Mouse (Mus musculus) hindbrain, embryonic 14.5 days (tissue): ENCODE data around the gene Esf1. TPM values are rescaled to one million over a fixed set of nuclear protein-coding genes. Genes with fewer than 3 reads are reported as not detected.
A peak's percentile ranks its signal among the peaks of the same experiment; 100 is the strongest.
"Not testable (repeated sequence)": the region's sequence is repeated elsewhere in the genome, so short reads cannot be mapped to it uniquely, and the experiment has no call there.

ENCODE experiments used
- ATAC-seq: fragments of 200-750 bp; cut with Nextera tagmentation; 2 replicates; pipeline ENCODE4 v1.8.0; 2017; ENCODE audit warnings: moderate number of reproducible peaks, mild to moderate bottlenecking, moderate TSS enrichment, moderate library complexity; ENCODE audit not compliant: low FRiP score
- DNase-seq: peaks from one replicate; pipeline ENCODE4 v3.0.0-alpha.2; 2015; ENCODE audit warnings: low spot score
- H3K27ac ChIP-seq: fragments of 300-500 bp; sonication (generic); 2 replicates; pipeline ENCODE4 v1.5.1; 2014; ENCODE audit warnings: mild to moderate bottlenecking, moderate library complexity
- H3K27me3 ChIP-seq: fragments of 300-500 bp; sonication (generic); 2 replicates; pipeline ENCODE4 v1.6.1; 2014; ENCODE audit warnings: mild to moderate bottlenecking, low read length, mixed read lengths; ENCODE audit not compliant: control insufficient read depth, insufficient read depth
- H3K36me3 ChIP-seq: fragments of 300-500 bp; sonication (generic); replicated peaks from 2 replicates; pipeline ENCODE4 v1.6.1; 2014; ENCODE audit not compliant: control insufficient read depth, insufficient read depth
- H3K4me1 ChIP-seq: fragments of 300-500 bp; sonication (generic); replicated peaks from 2 replicates; pipeline ENCODE4 v1.6.1; 2014; ENCODE audit warnings: antibody characterized with exemption, low read length, mixed read lengths; ENCODE audit not compliant: control insufficient read depth, insufficient read depth
- H3K4me2 ChIP-seq: fragments of 300-500 bp; sonication (generic); replicated peaks from 2 replicates; pipeline ENCODE4 v1.6.1; 2014; ENCODE audit warnings: mild to moderate bottlenecking, moderate library complexity
- H3K4me3 ChIP-seq: fragments of 300-500 bp; sonication (generic); replicated peaks from 2 replicates; pipeline ENCODE4 v1.5.1; 2014; ENCODE audit warnings: mild to moderate bottlenecking, low read length
- H3K9ac ChIP-seq: fragments of 300-500 bp; sonication (generic); 2 replicates; pipeline ENCODE4 v1.6.1; 2014
- H3K9me3 ChIP-seq: fragments of 300-500 bp; sonication (generic); 2 replicates; pipeline ENCODE4 v1.6.1; 2016; ENCODE audit warnings: low read length; ENCODE audit not compliant: control insufficient read depth
- WGBS: fragments of 180-500 bp; shearing (Covaris S2); extraction: QIAGEN DNeasy Blood & Tissue Kit; methylation state at CpG from one replicate; pipeline ENCODE4 v1.1.7; 2014; 5-methylcytosine and 5-hydroxymethylcytosine counted together
- polyA plus RNA-seq: library from polyadenylated mRNA; unstranded; fragments of >200 nt; fragmentation: Nextera tagmentation; extraction: Ambion mirVana; gene quantifications from 2 replicates; pipeline ENCODE4 v1.2.1, GENCODE M21; 2014

The Esf1 gene
- polyA plus RNA-seq, 1 experiment from 2014 or later, result 16.0 TPM

GRCm38 (mm10) chr2:140169057-140169456 lies 1.3 kb downstream of the Esf1 start:
- Histone ChIP-seq H3K27me3 (no peaks in the 10 kb centered on the region), H3K4me2 (no peak overlapping the region; the same call in 1 of the 2 replicates), H3K4me1 (peaks cover 12% of the 10 kb centered on the region), H3K27ac (no peak overlapping the region), H3K9ac (no peak overlapping the region), H3K9me3 (no peaks in the 10 kb centered on the region), H3K4me3 (no peak overlapping the region), H3K36me3 (peaks cover 28% of the 10 kb centered on the region)
- DNase-seq, result no peak
- 94% methylated on average over 1 of the region's 1 CpGs for WGBS
- ATAC-seq, result no peak

GRCm38 (mm10) chr2:140163351-140163854 lies 7.0 kb downstream of the Esf1 start:
- Histone ChIP-seq H3K9me3 (no peaks in the 10 kb centered on the region), H3K4me2 (no peak overlapping the region), H3K4me1 (no peaks in the 10 kb centered on the region), H3K36me3 (peaks cover 48% of the 10 kb centered on the region), H3K27ac (no peak overlapping the region), H3K9ac (no peak overlapping the region), H3K27me3 (no peaks in the 10 kb centered on the region), H3K4me3 (no peak overlapping the region)
- no peak for ATAC-seq
- WGBS, result 91% methylated on average over 5 of the region's 5 CpGs
- DNase-seq, result no peak

GRCm38 (mm10) chr2:140159186-140159730 lies 11.1 kb downstream of the Esf1 start:
- Histone ChIP-seq H3K4me2 (no peak overlapping the region), H3K4me3 (no peak overlapping the region)
- WGBS, result 81% methylated on average over 3 of the region's 3 CpGs

DNA sequence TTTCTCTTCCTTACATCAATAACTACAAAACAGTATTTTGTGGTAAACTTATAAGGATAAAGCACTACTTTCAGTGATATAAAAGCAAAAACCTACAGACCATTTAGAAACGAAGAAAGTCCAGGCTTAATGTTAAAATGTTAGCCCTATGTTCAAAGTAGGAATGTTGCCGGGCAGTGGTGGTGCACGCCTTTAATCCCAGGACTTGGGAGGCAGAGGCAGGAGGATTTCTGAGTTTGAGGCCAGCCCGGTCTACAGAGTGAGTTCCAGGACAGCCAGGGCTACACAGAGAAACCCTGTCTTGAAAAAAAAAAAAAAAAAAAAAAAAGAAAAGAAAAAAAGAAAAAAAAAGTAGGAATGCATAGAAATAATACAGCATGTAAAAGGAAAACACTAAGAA lies 18.6 kb downstream of the Esf1 start, which contains the start of gene Gm17374:
TSS of gene Gm17374 (plus strand) at position 301 of the 400 bp plus-strand sequence.
- H3K27ac ChIP-seq, ATAC-seq, DNase-seq, H3K27me3 ChIP-seq, H3K4me2 ChIP-seq, H3K4me3 ChIP-seq, H3K4me1 ChIP-seq, H3K9me3 ChIP-seq, H3K9ac ChIP-seq: not testable (repeated sequence)
- H3K36me3 ChIP-seq, result peaks cover 62% of the 10 kb centered on the region
- WGBS, result 94% methylated on average over 4 of the region's 4 CpGs

More at GRCm38 (mm10) chr2:140159186-140159730, 11.1 kb downstream of the Esf1 start:
- no peaks in the 10 kb centered on the region for H3K27me3 ChIP-seq
- no peak overlapping the region for H3K9ac ChIP-seq
- H3K4me1 ChIP-seq, result no peaks in the 10 kb centered on the region
- no peaks in the 10 kb centered on the region for H3K9me3 ChIP-seq
- DNase-seq (peak; percentile 76), ATAC-seq (no peak)
- H3K36me3 ChIP-seq, result peaks cover 61% of the 10 kb centered on the region
- H3K27ac ChIP-seq, result no peak overlapping the region

GRCm38 (mm10) chr2:140125516-140125915 lies 44.8 kb downstream of the Esf1 start:
- H3K36me3 ChIP-seq, result peaks cover 62% of the 10 kb centered on the region
- no peak overlapping the region for H3K4me2 ChIP-seq
- no peak overlapping the region for H3K4me3 ChIP-seq
- DNase-seq (no peak), ATAC-seq (no peak)
- H3K9me3 ChIP-seq, result no peaks in the 10 kb centered on the region
- no peak overlapping the region for H3K27ac ChIP-seq
- 92% methylated on average over 2 of the region's 2 CpGs for whole genome bisulfite sequencing
- no peak overlapping the region for H3K9ac ChIP-seq
- H3K27me3 ChIP-seq, result no peaks in the 10 kb centered on the region
- H3K4me1 ChIP-seq, result no peaks in the 10 kb centered on the region

DNA sequence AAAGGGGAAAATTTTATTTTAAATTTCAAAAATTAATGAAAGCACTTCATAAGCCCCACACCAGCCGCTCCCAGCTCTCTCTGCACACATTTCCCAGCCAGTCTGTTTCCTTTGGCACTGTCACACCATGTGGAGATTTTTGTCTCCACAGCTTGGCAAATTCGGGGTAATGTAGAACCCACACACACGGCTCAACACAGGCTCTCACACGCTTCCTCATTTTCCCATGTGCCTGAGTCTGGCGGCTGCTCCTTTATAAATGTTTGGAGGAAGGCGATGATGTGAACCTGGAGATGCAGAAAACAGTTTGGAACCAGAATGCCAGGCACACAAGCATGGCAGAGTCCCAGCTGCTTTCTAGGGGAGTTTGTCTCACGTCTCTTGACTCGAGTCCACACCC lies 56.5 kb downstream of the Esf1 start:
- no peak for DNase-seq
- Histone ChIP-seq H3K36me3 (no peaks in the 10 kb centered on the region), H3K9ac (no peak overlapping the region), H3K4me3 (no peak overlapping the region), H3K9me3 (no peaks in the 10 kb centered on the region), H3K27me3 (no peaks in the 10 kb centered on the region), H3K4me2 (no peak overlapping the region), H3K4me1 (no peaks in the 10 kb centered on the region), H3K27ac (no peak overlapping the region)
- ATAC-seq, result no peak
- 88% methylated on average over 8 of the region's 8 CpGs for WGBS

DNA sequence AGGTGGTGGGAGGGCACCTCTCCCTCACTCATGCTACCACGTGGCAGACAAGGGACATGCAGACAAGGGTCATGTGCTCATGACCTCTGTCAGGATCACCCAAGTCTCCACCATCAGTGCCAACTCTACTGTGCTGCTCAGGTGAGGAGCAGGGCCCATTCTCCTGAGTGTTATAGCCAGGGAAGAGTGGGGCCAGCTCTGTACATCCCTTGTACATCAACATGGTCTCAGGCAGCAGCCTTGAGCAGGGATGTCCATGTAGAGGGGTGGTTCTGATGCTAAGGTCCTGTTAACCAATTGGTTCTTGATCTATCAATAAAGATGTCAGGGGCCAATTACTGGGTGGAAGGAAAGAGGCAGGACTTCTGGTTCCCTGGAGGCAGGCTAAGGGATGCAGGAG lies 61.4 kb downstream of the Esf1 start:
- Histone ChIP-seq H3K27ac (no peak overlapping the region), H3K4me1 (no peaks in the 10 kb centered on the region), H3K36me3 (no peaks in the 10 kb centered on the region), H3K4me2 (no peak overlapping the region), H3K27me3 (no peaks in the 10 kb centered on the region), H3K4me3 (no peak overlapping the region), H3K9me3 (no peaks in the 10 kb centered on the region), H3K9ac (no peak overlapping the region)
- ATAC-seq (no peak), DNase-seq (no peak)
- WGBS, result 32% methylated on average over 1 of the region's 1 CpGs

DNA sequence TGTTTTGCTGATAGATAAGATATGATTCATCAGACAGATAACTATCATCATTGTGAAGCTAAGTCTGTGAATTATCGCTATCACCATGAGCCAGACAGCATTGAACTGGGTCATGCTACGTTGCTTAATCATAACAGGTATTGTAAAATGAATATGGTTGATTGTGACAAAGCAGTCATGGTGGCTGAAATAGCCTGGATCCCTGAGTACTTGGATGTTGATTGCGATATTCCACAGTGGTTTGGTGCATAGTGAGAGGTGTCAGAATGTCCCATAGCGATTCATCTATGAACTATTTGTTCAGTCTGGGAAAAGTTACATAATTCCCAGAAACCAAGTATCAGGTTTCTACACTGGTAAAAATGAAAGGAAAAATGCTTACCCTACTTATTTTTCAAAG lies 62.7 kb downstream of the Esf1 start:
- Histone ChIP-seq H3K9me3 (no peaks in the 10 kb centered on the region), H3K4me2 (no peak overlapping the region), H3K9ac (no peak overlapping the region), H3K4me3 (no peak overlapping the region), H3K36me3 (no peaks in the 10 kb centered on the region), H3K27me3 (no peaks in the 10 kb centered on the region), H3K27ac (no peak overlapping the region), H3K4me1 (no peaks in the 10 kb centered on the region)
- ATAC-seq (no peak), DNase-seq (no peak)
- WGBS, result 90% methylated on average over 4 of the region's 4 CpGs

DNA sequence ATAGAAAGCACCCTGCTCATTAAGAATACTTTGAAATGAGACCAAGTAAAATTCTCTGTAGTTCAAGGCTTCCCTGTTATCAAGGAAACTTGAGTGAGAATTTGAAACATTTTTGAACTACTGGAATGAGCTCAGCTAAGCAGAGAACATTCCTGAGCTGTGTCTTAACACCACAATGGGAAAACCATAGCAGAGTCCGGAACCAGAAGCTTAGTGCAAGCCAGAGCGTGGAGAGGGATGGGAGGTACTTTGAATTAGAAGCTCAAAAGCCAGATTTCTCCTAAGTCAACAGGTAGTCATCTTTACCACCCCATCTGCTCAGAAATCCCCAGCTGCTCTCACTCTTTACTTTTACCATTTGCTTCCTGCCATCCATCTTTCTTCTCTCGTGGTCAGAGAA lies 65.4 kb downstream of the Esf1 start:
- H3K36me3 ChIP-seq, result no peaks in the 10 kb centered on the region
- H3K4me2 ChIP-seq, result no peak overlapping the region
- no peak for ATAC-seq
- no peaks in the 10 kb centered on the region for H3K9me3 ChIP-seq
- H3K4me3 ChIP-seq, result no peak overlapping the region
- H3K9ac ChIP-seq, result no peak overlapping the region
- H3K4me1 ChIP-seq, result no peaks in the 10 kb centered on the region
- no peaks in the 10 kb centered on the region for H3K27me3 ChIP-seq
- no peak for DNase-seq
- no peak overlapping the region for H3K27ac ChIP-seq
- 76% methylated on average over 3 of the region's 3 CpGs for WGBS
